Mouse (Mus musculus) myocyte (in vitro differentiated cells): ENCODE data around the gene Gm49661.

Source experiments
- CEBPB ChIP-seq: IDR thresholded peaks from 2 replicates; pipeline ENCODE4 v1.6.1; 2011; ENCODE audit warnings: mild to moderate bottlenecking, moderate library complexity; ENCODE audit not compliant: poor library complexity, insufficient read depth, severe bottlenecking
- E2F4 ChIP-seq: IDR thresholded peaks from one replicate; pipeline ENCODE4 v1.6.1; 2011; ENCODE audit warnings: mild to moderate bottlenecking, control low read depth, moderate library complexity; ENCODE audit not compliant: insufficient read depth
- MYOD1 ChIP-seq, 3 experiments: IDR thresholded peaks; one replicate each; pipeline ENCODE4 v1.6.1; 2011; ENCODE audit warnings: control low read depth in 2 of 3, low read depth in 2 of 3, mild to moderate bottlenecking in 2 of 3, moderate library complexity in 1 of 3; ENCODE audit not compliant: insufficient read length in 2 of 3, control insufficient read depth in 1 of 3
- MYOG ChIP-seq, 3 experiments: IDR thresholded peaks; one replicate each; pipeline ENCODE4 v1.6.1; 2011; ENCODE audit warnings: control low read depth in 2 of 3, low read depth in 2 of 3, mild to moderate bottlenecking in 2 of 3; ENCODE audit not compliant: insufficient read length in 2 of 3, control insufficient read depth in 1 of 3, insufficient read depth in 1 of 3
- POLR2A ChIP-seq: IDR thresholded peaks from one replicate; pipeline ENCODE4 v1.6.1; 2011; ENCODE audit warnings: low read depth, mild to moderate bottlenecking, control low read depth, moderate library complexity; ENCODE audit not compliant: insufficient read length
- SRF ChIP-seq: IDR thresholded peaks from one replicate; pipeline ENCODE4 v1.6.1; 2011; ENCODE audit warnings: low read depth; ENCODE audit not compliant: control insufficient read depth, insufficient read length
- TCF12 ChIP-seq: IDR thresholded peaks from one replicate; pipeline ENCODE4 v1.6.1; 2011; ENCODE audit warnings: mild to moderate bottlenecking, control low read depth; ENCODE audit not compliant: poor library complexity, insufficient read depth, severe bottlenecking
- USF1 ChIP-seq: IDR thresholded peaks from one replicate; pipeline ENCODE4 v1.6.1; 2011; ENCODE audit warnings: low read depth, mild to moderate bottlenecking, control low read depth, moderate library complexity

GRCm38 (mm10) chr8:84934860-84935259 lies 34.4 kb downstream of the Gm49661 start:
- no peak for TF ChIP-seq E2F4
- TF ChIP-seq USF1 = no peak
- TF ChIP-seq SRF = no peak
- TF ChIP-seq MYOG (IDR thresholded peaks at IDR 0.05; ENCODE audit: control insufficient read depth in 1 of 3, insufficient read depth in 1 of 3, insufficient read length in 2 of 3, low read depth in 2 of 3) = no peak
- TF ChIP-seq POLR2A = no peak
- TF ChIP-seq CEBPB = no peak
- TF ChIP-seq TCF12 = no peak
- TF ChIP-seq MYOD1 (IDR thresholded peaks at IDR 0.05; ENCODE audit: control insufficient read depth in 1 of 3, insufficient read length in 2 of 3, low read depth in 2 of 3) = no peak
